Mouse (Mus musculus): Measurements from ENCODE around the gene Tbx5. TPM values are rescaled to one million over a fixed set of nuclear protein-coding genes. Genes with fewer than 3 reads are reported as not detected.

Gene Tbx5
- total RNA-seq (2014; rRNA removed; ENCODE audit: low replicate concordance) (17.3 and 22.8 TPM in 2 replicates), polyA plus RNA-seq (2015; fragmentation: Nextera tagmentation; extraction: Ambion mirVana) (29.2 and 31.1 TPM in 2 replicates)

DNA sequence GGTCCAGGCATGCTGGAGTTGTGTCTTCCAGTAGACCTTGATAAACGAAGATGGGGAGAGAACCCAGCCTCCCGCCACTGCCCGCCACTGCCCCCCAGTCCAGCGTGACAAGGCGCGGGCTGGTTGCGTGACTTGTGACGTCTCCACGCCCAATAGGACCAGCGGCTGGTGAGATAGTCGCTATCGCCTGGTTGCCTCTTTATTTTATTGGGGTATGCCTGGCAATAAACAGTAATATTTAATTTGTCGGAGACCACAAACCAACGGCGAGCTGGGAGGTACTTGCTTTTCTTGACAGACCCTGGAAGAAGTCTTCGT, at the start of gene Tbx5:
Gene Tbx5, plus strand, starts transcription at position 190 of the 318 bp plus-strand sequence.
- ATAC-seq (ENCODE audit: insufficient read depth, low read depth) (no peak), DNase-seq (ENCODE audit: low spot score) (no peak)
- Histone ChIP-seq H3K9ac (replicated peaks; ENCODE audit: low read depth, low read length) (peak within 1 kb of the TSS; percentile 78), H3K4me3 (ENCODE audit: low read depth, low read length) (peak within 1 kb of the TSS; percentile 59), H3K9me3 (replicated peaks; ENCODE audit: control insufficient read depth, low read length) (no peaks in the 10 kb centered on the region), H3K4me1 (ENCODE audit: control insufficient read depth, insufficient read depth) (no peaks in the 10 kb centered on the region), H3K36me3 (replicated peaks; ENCODE audit: control insufficient read depth, insufficient read depth, low read length) (no peaks in the 10 kb centered on the region), H3K27me3 (ENCODE audit: control insufficient read depth, insufficient read depth, low read length) (peaks cover 25% of the 10 kb centered on the region; the same call in 1 of the 2 replicates), H3K4me2 (ENCODE audit: low read depth, low read length) (peak within 1 kb of the TSS; percentile 75), H3K27ac (ENCODE audit: low read depth) (peak within 1 kb of the TSS; percentile 79)
- 22% methylated on average over 16 of the region's 16 CpGs for WGBS
- TF ChIP-seq EP300 (IDR thresholded peaks at IDR 0.05; ENCODE audit: low read depth) (no peak), CTCF (IDR thresholded peaks at IDR 0.05; ENCODE audit: low read depth) (no peak)

DNA sequence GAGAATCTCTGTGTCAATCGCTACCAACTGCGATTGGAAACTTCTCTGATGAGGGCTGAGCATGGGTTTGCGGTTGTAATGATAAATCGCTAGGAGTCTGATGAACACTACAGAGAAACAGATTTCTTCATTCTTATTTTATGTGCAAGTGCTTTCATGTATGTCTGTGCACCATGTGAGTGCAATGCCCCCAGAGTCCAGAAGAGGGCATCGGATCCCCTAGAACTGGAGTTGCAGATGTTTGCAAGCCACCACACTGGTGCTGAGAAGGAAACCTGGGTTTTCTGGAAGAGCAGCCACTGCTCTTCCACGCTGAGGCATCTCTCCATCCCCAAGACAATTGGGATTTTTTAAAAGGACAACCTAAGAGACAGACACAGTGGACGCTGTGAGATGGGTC, 46.5 kb upstream of the Tbx5 start:
- TF ChIP-seq CTCF (IDR thresholded peaks at IDR 0.05; ENCODE audit: low read depth): peak; percentile 25
- TF ChIP-seq EP300 (IDR thresholded peaks at IDR 0.05; ENCODE audit: low read depth): no peak
- H3K27ac ChIP-seq (ENCODE audit: low read depth): no peak overlapping the region
- no peaks in the 10 kb centered on the region for H3K27me3 ChIP-seq (ENCODE audit: control insufficient read depth, insufficient read depth, low read length)
- H3K9ac ChIP-seq (replicated peaks; ENCODE audit: low read depth, low read length): no peak overlapping the region
- ATAC-seq (ENCODE audit: insufficient read depth, low read depth) (no peak), DNase-seq (ENCODE audit: low spot score) (no peak)
- no peaks in the 10 kb centered on the region for H3K36me3 ChIP-seq (replicated peaks; ENCODE audit: control insufficient read depth, insufficient read depth, low read length)
- H3K9me3 ChIP-seq (replicated peaks; ENCODE audit: control insufficient read depth, low read length): 0 out of 2 replicates have a peak, but pooled peaks cover 3% of the 10 kb centered on the region
- 92% methylated on average over 7 of the region's 7 CpGs for WGBS
- H3K4me2 ChIP-seq (ENCODE audit: low read depth, low read length): no peak overlapping the region
- H3K4me3 ChIP-seq (ENCODE audit: low read depth, low read length): no peak overlapping the region
- no peaks in the 10 kb centered on the region for H3K4me1 ChIP-seq (ENCODE audit: control insufficient read depth, insufficient read depth)

DNA sequence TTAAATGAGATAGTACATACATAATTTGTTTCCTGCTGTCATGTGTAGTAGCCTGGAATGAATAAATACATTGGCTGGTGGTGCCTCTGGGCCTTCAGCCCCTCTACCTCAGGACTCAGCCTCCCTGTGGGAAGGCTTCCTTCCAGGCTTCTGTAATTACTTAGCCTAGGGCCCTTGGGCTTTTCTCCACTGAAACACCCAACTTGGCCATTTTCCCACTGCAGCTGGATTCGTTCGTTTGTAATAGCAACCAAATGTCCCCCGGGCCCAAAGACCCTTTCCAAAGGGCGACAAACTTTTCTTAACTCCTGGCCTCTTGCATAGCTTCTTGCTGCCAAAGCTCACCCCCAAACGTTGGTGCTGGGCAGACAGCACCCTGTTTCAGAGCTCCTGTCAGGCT, 40.8 kb upstream of the Tbx5 start:
- Histone ChIP-seq H3K27ac (ENCODE audit: low read depth) (no peak overlapping the region), H3K4me3 (ENCODE audit: low read depth, low read length) (no peak overlapping the region), H3K36me3 (replicated peaks; ENCODE audit: control insufficient read depth, insufficient read depth, low read length) (no peaks in the 10 kb centered on the region), H3K4me2 (ENCODE audit: low read depth, low read length) (no peak overlapping the region), H3K9ac (replicated peaks; ENCODE audit: low read depth, low read length) (no peak overlapping the region), H3K9me3 (replicated peaks; ENCODE audit: control insufficient read depth, low read length) (0 out of 2 replicates have a peak, but pooled peaks cover 3% of the 10 kb centered on the region), H3K4me1 (ENCODE audit: control insufficient read depth, insufficient read depth) (no peaks in the 10 kb centered on the region), H3K27me3 (ENCODE audit: control insufficient read depth, insufficient read depth, low read length) (peaks cover 40% of the 10 kb centered on the region)
- ATAC-seq (ENCODE audit: insufficient read depth, low read depth) (no peak), DNase-seq (ENCODE audit: low spot score) (no peak)
- WGBS: 61% methylated on average over 5 of the region's 5 CpGs
- no peak for TF ChIP-seq EP300 (IDR thresholded peaks at IDR 0.05; ENCODE audit: low read depth)
- TF ChIP-seq CTCF (IDR thresholded peaks at IDR 0.05; ENCODE audit: low read depth): no peak

DNA sequence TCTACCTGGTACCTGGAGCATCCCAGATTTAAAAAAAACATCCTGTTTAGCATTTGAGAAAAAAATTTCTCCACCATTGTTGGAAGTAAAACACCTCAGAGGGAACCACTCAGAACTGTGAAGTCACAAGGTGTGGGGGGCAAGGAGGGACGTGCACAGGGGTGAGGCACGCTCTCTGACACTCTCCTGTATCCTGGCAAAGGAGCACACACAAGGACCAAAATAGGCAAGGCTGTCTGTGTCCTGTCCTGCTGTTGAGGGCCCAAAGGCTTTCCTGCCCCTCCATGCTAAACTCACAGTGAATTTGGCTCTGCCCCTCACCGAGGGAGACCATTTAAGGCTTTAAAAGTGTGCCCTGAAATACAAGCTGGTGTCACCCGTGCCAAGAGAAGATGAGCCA, 38.5 kb upstream of the Tbx5 start:
- H3K4me1 ChIP-seq (ENCODE audit: control insufficient read depth, insufficient read depth): no peaks in the 10 kb centered on the region
- no peak overlapping the region for H3K27ac ChIP-seq (ENCODE audit: low read depth)
- H3K9me3 ChIP-seq (replicated peaks; ENCODE audit: control insufficient read depth, low read length): 0 out of 2 replicates have a peak, but pooled peaks cover 3% of the 10 kb centered on the region
- TF ChIP-seq EP300 (IDR thresholded peaks at IDR 0.05; ENCODE audit: low read depth) (no peak), CTCF (IDR thresholded peaks at IDR 0.05; ENCODE audit: low read depth) (no peak)
- H3K36me3 ChIP-seq (replicated peaks; ENCODE audit: control insufficient read depth, insufficient read depth, low read length): no peaks in the 10 kb centered on the region
- no peak overlapping the region for H3K4me2 ChIP-seq (ENCODE audit: low read depth, low read length)
- peak; percentile 24; the same call in 1 of the 2 replicates for ATAC-seq (ENCODE audit: insufficient read depth, low read depth)
- 14% methylated on average over 4 of the region's 4 CpGs for WGBS
- H3K27me3 ChIP-seq (ENCODE audit: control insufficient read depth, insufficient read depth, low read length): peaks cover 63% of the 10 kb centered on the region
- no peak for DNase-seq (ENCODE audit: low spot score)
- no peak overlapping the region for H3K9ac ChIP-seq (replicated peaks; ENCODE audit: low read depth, low read length)
- H3K4me3 ChIP-seq (ENCODE audit: low read depth, low read length): no peak overlapping the region

DNA sequence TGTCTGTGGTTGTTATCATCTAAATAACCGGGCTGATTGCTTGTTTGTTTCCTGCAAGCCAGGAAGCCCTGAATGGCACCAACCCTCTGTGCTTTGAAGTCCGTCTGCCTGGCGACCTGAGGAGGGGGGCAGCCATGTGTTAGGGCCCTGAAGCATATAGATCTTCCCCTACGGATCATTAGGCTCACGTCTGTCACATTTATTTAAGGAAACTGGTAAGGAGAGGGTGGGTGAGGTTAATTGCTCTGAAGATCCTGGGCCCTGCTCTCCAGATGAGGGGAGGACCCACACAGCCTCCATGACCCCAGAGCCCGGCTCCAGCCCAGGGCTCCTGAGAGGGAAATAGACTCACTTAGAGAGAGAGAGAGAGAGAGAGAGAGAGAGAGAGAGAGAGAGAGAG, 37.1 kb upstream of the Tbx5 start:
- H3K27ac ChIP-seq (ENCODE audit: low read depth): 0 out of 2 replicates have a peak overlapping the region, but pooled peaks have one; percentile 41

DNA sequence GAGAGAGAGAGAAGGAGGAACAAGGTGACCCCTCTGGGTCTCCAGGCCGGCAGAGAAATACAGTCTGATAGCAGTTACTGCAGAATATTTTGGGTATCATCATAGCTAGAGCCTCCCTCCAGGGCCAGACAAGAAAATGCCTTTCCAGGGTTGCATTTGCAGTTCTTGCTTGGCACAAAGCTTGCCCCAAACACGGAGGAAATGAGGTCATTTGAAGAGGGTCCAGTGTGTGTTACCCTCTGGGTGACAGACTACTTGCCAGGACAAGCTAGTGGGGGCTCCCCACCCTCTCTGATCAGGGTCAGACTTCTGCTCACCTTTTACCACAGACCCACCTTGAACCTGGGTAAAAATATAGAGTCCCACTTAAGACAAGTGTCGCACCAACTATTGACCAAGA, 36.7 kb upstream of the Tbx5 start:
- ATAC-seq (ENCODE audit: insufficient read depth, low read depth) (no peak), DNase-seq (ENCODE audit: low spot score) (no peak)
- Histone ChIP-seq H3K9me3 (replicated peaks; ENCODE audit: control insufficient read depth, low read length) (no peaks in the 10 kb centered on the region), H3K4me2 (ENCODE audit: low read depth, low read length) (no peak overlapping the region), H3K4me3 (ENCODE audit: low read depth, low read length) (no peak overlapping the region), H3K27me3 (ENCODE audit: control insufficient read depth, insufficient read depth, low read length) (peaks cover 81% of the 10 kb centered on the region), H3K27ac (ENCODE audit: low read depth) (peak overlapping the region; percentile 41), H3K4me1 (ENCODE audit: control insufficient read depth, insufficient read depth) (no peaks in the 10 kb centered on the region), H3K9ac (replicated peaks; ENCODE audit: low read depth, low read length) (no peak overlapping the region), H3K36me3 (replicated peaks; ENCODE audit: control insufficient read depth, insufficient read depth, low read length) (no peaks in the 10 kb centered on the region)
- WGBS: 30% methylated on average over 3 of the region's 3 CpGs
- TF ChIP-seq CTCF (IDR thresholded peaks at IDR 0.05; ENCODE audit: low read depth): no peak
- TF ChIP-seq EP300 (IDR thresholded peaks at IDR 0.05; ENCODE audit: low read depth): no peak

More for the DNA sequence above, 37.1 kb upstream of the Tbx5 start:
- TF ChIP-seq CTCF (IDR thresholded peaks at IDR 0.05; ENCODE audit: low read depth): no peak
- TF ChIP-seq EP300 (IDR thresholded peaks at IDR 0.05; ENCODE audit: low read depth): no peak
- Histone ChIP-seq H3K4me3 (ENCODE audit: low read depth, low read length) (no peak overlapping the region), H3K27me3 (ENCODE audit: control insufficient read depth, insufficient read depth, low read length) (peaks cover 77% of the 10 kb centered on the region), H3K4me2 (ENCODE audit: low read depth, low read length) (no peak overlapping the region), H3K9ac (replicated peaks; ENCODE audit: low read depth, low read length) (no peak overlapping the region), H3K36me3 (replicated peaks; ENCODE audit: control insufficient read depth, insufficient read depth, low read length) (no peaks in the 10 kb centered on the region), H3K9me3 (replicated peaks; ENCODE audit: control insufficient read depth, low read length) (no peaks in the 10 kb centered on the region), H3K4me1 (ENCODE audit: control insufficient read depth, insufficient read depth) (no peaks in the 10 kb centered on the region)
- ATAC-seq (ENCODE audit: insufficient read depth, low read depth) (no peak), DNase-seq (ENCODE audit: low spot score) (no peak)
- WGBS: 23% methylated on average over 6 of the region's 6 CpGs
